Mouse (Mus musculus): ENCODE measurements at regions not wholly inside any gene's neighbourhood (a gene's known extent, or its start where the extent isn't known, plus 50 kb on each side); places are given as distances from the start of the nearest gene placed in this dataset.

- in situ Hi-C loops (cut with MboI; ENCODE audit: low pct_unique_long_range_greater_than_20kb in 1 of 2, low sequenced_read_pairs in 2 of 2, unreplicated experiment in 1 of 2): no loop called here
These were observed 397.3 kb upstream of the Mmadhc start for GRCm38 (mm10) chr2:50693784-50694350.

- in situ Hi-C loops (cut with MboI; ENCODE audit: low pct_unique_long_range_greater_than_20kb in 1 of 2, low sequenced_read_pairs in 2 of 2, unreplicated experiment in 1 of 2): no loop called here
These were observed 393.8 kb upstream of the Mmadhc start for GRCm38 (mm10) chr2:50690120-50691103.

- in situ Hi-C loops (cut with MboI; ENCODE audit: low pct_unique_long_range_greater_than_20kb in 1 of 2, low sequenced_read_pairs in 2 of 2, unreplicated experiment in 1 of 2): no loop called here
These were observed 391.1 kb upstream of the Mmadhc start for GRCm38 (mm10) chr2:50687672-50688151.

GRCm38 (mm10) chr2:50687222-50687621, 390.6 kb upstream of the Mmadhc start:
- in situ Hi-C loops (cut with MboI; ENCODE audit: low pct_unique_long_range_greater_than_20kb in 1 of 2, low sequenced_read_pairs in 2 of 2, unreplicated experiment in 1 of 2): no loop called here

GRCm38 (mm10) chr2:50677456-50677855, 380.9 kb upstream of the Mmadhc start:
- in situ Hi-C loops (cut with MboI; ENCODE audit: low pct_unique_long_range_greater_than_20kb in 1 of 2, low sequenced_read_pairs in 2 of 2, unreplicated experiment in 1 of 2): no loop called here

GRCm38 (mm10) chr2:50675736-50676550, 379.3 kb upstream of the Mmadhc start:
- in situ Hi-C loops (cut with MboI; ENCODE audit: low pct_unique_long_range_greater_than_20kb in 1 of 2, low sequenced_read_pairs in 2 of 2, unreplicated experiment in 1 of 2): no loop called here

- in situ Hi-C loops (cut with MboI; ENCODE audit: low pct_unique_long_range_greater_than_20kb in 1 of 2, low sequenced_read_pairs in 2 of 2, unreplicated experiment in 1 of 2): no loop called here
These were observed 378.2 kb upstream of the Mmadhc start for GRCm38 (mm10) chr2:50674856-50675175.

- in situ Hi-C loops (cut with MboI; ENCODE audit: low pct_unique_long_range_greater_than_20kb in 1 of 2, low sequenced_read_pairs in 2 of 2, unreplicated experiment in 1 of 2): no loop called here
These were observed 377.7 kb upstream of the Mmadhc start for GRCm38 (mm10) chr2:50674151-50674855.

GRCm38 (mm10) chr2:50669297-50669696, 372.7 kb upstream of the Mmadhc start:
- in situ Hi-C loops (cut with MboI; ENCODE audit: low pct_unique_long_range_greater_than_20kb in 1 of 2, low sequenced_read_pairs in 2 of 2, unreplicated experiment in 1 of 2): no loop called here

- in situ Hi-C loops (cut with MboI; ENCODE audit: low pct_unique_long_range_greater_than_20kb in 1 of 2, low sequenced_read_pairs in 2 of 2, unreplicated experiment in 1 of 2): no loop called here
These were observed 372.2 kb upstream of the Mmadhc start for GRCm38 (mm10) chr2:50668789-50669188.

GRCm38 (mm10) chr2:50667180-50667579, 370.6 kb upstream of the Mmadhc start:
- in situ Hi-C loops (cut with MboI; ENCODE audit: low pct_unique_long_range_greater_than_20kb in 1 of 2, low sequenced_read_pairs in 2 of 2, unreplicated experiment in 1 of 2): no loop called here

GRCm38 (mm10) chr2:50662504-50662903, 365.9 kb upstream of the Mmadhc start:
- in situ Hi-C loops (cut with MboI; ENCODE audit: low pct_unique_long_range_greater_than_20kb in 1 of 2, low sequenced_read_pairs in 2 of 2, unreplicated experiment in 1 of 2): no loop called here

- in situ Hi-C loops (cut with MboI; ENCODE audit: low pct_unique_long_range_greater_than_20kb in 1 of 2, low sequenced_read_pairs in 2 of 2, unreplicated experiment in 1 of 2): no loop called here
These were observed 363.4 kb upstream of the Mmadhc start for GRCm38 (mm10) chr2:50660000-50660399.

- in situ Hi-C loops (cut with MboI; ENCODE audit: low pct_unique_long_range_greater_than_20kb in 1 of 2, low sequenced_read_pairs in 2 of 2, unreplicated experiment in 1 of 2): no loop called here
These were observed 361.2 kb upstream of the Mmadhc start for GRCm38 (mm10) chr2:50657826-50658225.

GRCm38 (mm10) chr2:50656351-50656750, 359.8 kb upstream of the Mmadhc start:
- in situ Hi-C loops (cut with MboI; ENCODE audit: low pct_unique_long_range_greater_than_20kb in 1 of 2, low sequenced_read_pairs in 2 of 2, unreplicated experiment in 1 of 2): no loop called here

- in situ Hi-C loops (cut with MboI; ENCODE audit: low pct_unique_long_range_greater_than_20kb in 1 of 2, low sequenced_read_pairs in 2 of 2, unreplicated experiment in 1 of 2): no loop called here
These were observed 358.3 kb upstream of the Mmadhc start for GRCm38 (mm10) chr2:50654953-50655324.

- in situ Hi-C loops (cut with MboI; ENCODE audit: low pct_unique_long_range_greater_than_20kb in 1 of 2, low sequenced_read_pairs in 2 of 2, unreplicated experiment in 1 of 2): no loop called here
These were observed 357.8 kb upstream of the Mmadhc start for GRCm38 (mm10) chr2:50654221-50654952.

GRCm38 (mm10) chr2:50653121-50653615, 356.6 kb upstream of the Mmadhc start:
- in situ Hi-C loops (cut with MboI; ENCODE audit: low pct_unique_long_range_greater_than_20kb in 1 of 2, low sequenced_read_pairs in 2 of 2, unreplicated experiment in 1 of 2): no loop called here
